8 mouse cellular contexts compared by ENCODE assay signal in genomic region chr8:12162921-12163705, GRCm38 (mm10).
A peak's percentile ranks its signal among the peaks of the same experiment; 100 is the strongest.
DNase-seq lines count a peak whose midpoint lies in the region; ATAC-seq lines count a peak whose summit lies in the region.

No protein-coding gene starts in this region.

- 0 out of 2 replicates have a peak overlapping the region, but pooled peaks have one; percentile 10 for H3K4me3 ChIP-seq in lung, embryonic 15.5 days
- no peak overlapping the region for H3K4me3 ChIP-seq in forebrain, embryonic 14.5 days (ENCODE audit: low read depth, low read length)
- H3K4me3 ChIP-seq in kidney, embryonic 14.5 days (ENCODE audit: low read length): peak overlapping the region; percentile 8; the same call in 1 of the 2 replicates
- no peak overlapping the region for H3K4me3 ChIP-seq in neural tube, embryonic 14.5 days (ENCODE audit: low read depth, low read length)

- H3K27ac ChIP-seq in lung, embryonic 15.5 days: no peak overlapping the region
- no peak overlapping the region for H3K27ac ChIP-seq in forebrain, embryonic 14.5 days (ENCODE audit: low read depth, low read length)
- H3K27ac ChIP-seq in kidney, embryonic 14.5 days (ENCODE audit: low read depth, low read length): no peak overlapping the region
- no peak overlapping the region for H3K27ac ChIP-seq in neural tube, embryonic 14.5 days (ENCODE audit: low read depth, low read length)

- DNase-seq in lung, adult 18-20 months: no peak
- DNase-seq in forebrain, embryonic 14.5 days (ENCODE audit: low spot score): peak; percentile 57
- DNase-seq in ovary, postnatal 10 days (ENCODE audit: low spot score): no peak
- no peak for DNase-seq in adrenal gland, adult 8-10 months

- H3K4me2 ChIP-seq in lung, embryonic 15.5 days: peak overlapping the region; percentile 41
- H3K4me2 ChIP-seq in forebrain, embryonic 14.5 days (ENCODE audit: low read length): peak overlapping the region; percentile 15
- peak overlapping the region; percentile 39 for H3K4me2 ChIP-seq in kidney, embryonic 14.5 days (replicated peaks; ENCODE audit: low read depth, low read length)
- peak overlapping the region; percentile 31; the same call in 1 of the 2 replicates for H3K4me2 ChIP-seq in neural tube, embryonic 14.5 days (ENCODE audit: low read depth, low read length)

- WGBS in lung, embryonic 15.5 days: 12% methylated on average over 22 of the region's 22 CpGs
- 16% methylated on average over 22 of the region's 22 CpGs for WGBS in forebrain, embryonic 14.5 days
- 12% methylated on average over 22 of the region's 22 CpGs for WGBS in kidney, embryonic 14.5 days
- WGBS in neural tube, embryonic 14.5 days: 10% methylated on average over 22 of the region's 22 CpGs

- no peaks in the 10 kb centered on the region for H3K9me3 ChIP-seq in lung, embryonic 15.5 days
- H3K9me3 ChIP-seq in forebrain, embryonic 14.5 days (replicated peaks; ENCODE audit: control insufficient read depth, low read length): no peaks in the 10 kb centered on the region
- no peaks in the 10 kb centered on the region for H3K9me3 ChIP-seq in kidney, embryonic 14.5 days (ENCODE audit: control insufficient read depth, low read length)
- no peaks in the 10 kb centered on the region for H3K9me3 ChIP-seq in neural tube, embryonic 14.5 days (ENCODE audit: control insufficient read depth, low read length)

- peaks cover 17% of the 10 kb centered on the region; the same call in 1 of the 2 replicates for H3K27me3 ChIP-seq in lung, embryonic 15.5 days
- peaks cover 13% of the 10 kb centered on the region for H3K27me3 ChIP-seq in forebrain, embryonic 14.5 days (replicated peaks; ENCODE audit: control insufficient read depth, insufficient read depth, low read length)
- no peaks in the 10 kb centered on the region for H3K27me3 ChIP-seq in kidney, embryonic 14.5 days (ENCODE audit: control insufficient read depth, insufficient read depth, low read length)
- H3K27me3 ChIP-seq in neural tube, embryonic 14.5 days (ENCODE audit: control insufficient read depth, insufficient read depth, low read length): peaks cover 13% of the 10 kb centered on the region; the same call in 1 of the 2 replicates

- peaks cover 7% of the 10 kb centered on the region; the same call in 1 of the 2 replicates for H3K4me1 ChIP-seq in lung, embryonic 15.5 days
- H3K4me1 ChIP-seq in forebrain, embryonic 14.5 days (ENCODE audit: control insufficient read depth, insufficient read depth, low read length): peaks cover 26% of the 10 kb centered on the region
- H3K4me1 ChIP-seq in kidney, embryonic 14.5 days (ENCODE audit: control insufficient read depth, insufficient read depth, low read length): no peaks in the 10 kb centered on the region
- H3K4me1 ChIP-seq in neural tube, embryonic 14.5 days (ENCODE audit: control insufficient read depth, insufficient read depth, low read length): peaks cover 11% of the 10 kb centered on the region; the same call in 1 of the 2 replicates

- no peaks in the 10 kb centered on the region for H3K36me3 ChIP-seq in lung, embryonic 15.5 days
- H3K36me3 ChIP-seq in forebrain, embryonic 14.5 days (ENCODE audit: control insufficient read depth, insufficient read depth, low read length): no peaks in the 10 kb centered on the region
- H3K36me3 ChIP-seq in kidney, embryonic 14.5 days (ENCODE audit: control insufficient read depth, insufficient read depth, low read length): no peaks in the 10 kb centered on the region
- no peaks in the 10 kb centered on the region for H3K36me3 ChIP-seq in neural tube, embryonic 14.5 days (ENCODE audit: control insufficient read depth, insufficient read depth, low read length)

- no peak overlapping the region for H3K9ac ChIP-seq in lung, embryonic 15.5 days
- no peak overlapping the region for H3K9ac ChIP-seq in forebrain, embryonic 14.5 days (ENCODE audit: low read length)
- H3K9ac ChIP-seq in kidney, embryonic 14.5 days (ENCODE audit: low read depth, low read length): no peak overlapping the region
- H3K9ac ChIP-seq in neural tube, embryonic 14.5 days (replicated peaks; ENCODE audit: low read depth, low read length): no peak overlapping the region

- ATAC-seq in lung, embryonic 15.5 days (ENCODE audit: borderline replicate concordance, extremely low read depth, low FRiP score, low TSS enrichment): no peak
- no peak for ATAC-seq in forebrain, embryonic 14.5 days
- ATAC-seq in kidney, embryonic 14.5 days (ENCODE audit: low FRiP score, low TSS enrichment): no peak
- no peak for ATAC-seq in neural tube, embryonic 14.5 days (ENCODE audit: low read depth)
- ATAC-seq in granulocyte monocyte progenitor cell, adult 5-6 weeks (replicated peaks; ENCODE audit: poor library complexity, severe bottlenecking): no peak

Comparison
In these comparisons a context has a peak if more than half of its experiments do, and no peak if none do; other contexts are left out.
1. H3K4me3 ChIP-seq: peak in lung, embryonic 15.5 days (single experiment) and kidney, embryonic 14.5 days (single experiment); none in forebrain, embryonic 14.5 days (single experiment) and neural tube, embryonic 14.5 days (single experiment).
2. Peak in every context shown above with its lines, with median percentiles within 50 percentile points of each other: H3K4me2 ChIP-seq.